Mouse (Mus musculus) brown adipose tissue, adult 24 weeks (tissue): ENCODE results near the gene Emid1. TPM values are rescaled to one million over a fixed set of nuclear protein-coding genes. Genes with fewer than 3 reads are reported as not detected.
A peak's percentile ranks its signal among the peaks of the same experiment; 100 is the strongest.
"Not testable (repeated sequence)": the region's sequence is repeated elsewhere in the genome, so short reads cannot be mapped to it uniquely, and the experiment has no call there.

Experiments
- H3K27ac ChIP-seq: fragments of 200-500 bp; replicated peaks from 2 replicates; pipeline ENCODE4 v1.5.1; 2012; ENCODE audit warnings: low read depth, mild to moderate bottlenecking, low read length
- H3K4me1 ChIP-seq: fragments of 200-500 bp; 2 replicates; pipeline ENCODE4 v1.6.1; 2012; ENCODE audit warnings: low read length, mixed read lengths; ENCODE audit not compliant: control insufficient read depth, insufficient read depth, insufficient read length
- H3K4me3 ChIP-seq: fragments of 200-500 bp; 2 replicates; pipeline ENCODE4 v1.5.1; 2012; ENCODE audit warnings: low read depth, mild to moderate bottlenecking, low read length, moderate library complexity; ENCODE audit not compliant: insufficient read depth
- polyA plus RNA-seq: library from polyadenylated mRNA; stranded (reverse); fragments of >200 nt; gene quantifications from 2 replicates; pipeline ENCODE4 v1.2.4, GENCODE M21; 2012; ENCODE audit not compliant: missing spikeins, insufficient read depth, insufficient read length

Gene Emid1
- polyA plus RNA-seq, 1 experiment, result not detected

DNA sequence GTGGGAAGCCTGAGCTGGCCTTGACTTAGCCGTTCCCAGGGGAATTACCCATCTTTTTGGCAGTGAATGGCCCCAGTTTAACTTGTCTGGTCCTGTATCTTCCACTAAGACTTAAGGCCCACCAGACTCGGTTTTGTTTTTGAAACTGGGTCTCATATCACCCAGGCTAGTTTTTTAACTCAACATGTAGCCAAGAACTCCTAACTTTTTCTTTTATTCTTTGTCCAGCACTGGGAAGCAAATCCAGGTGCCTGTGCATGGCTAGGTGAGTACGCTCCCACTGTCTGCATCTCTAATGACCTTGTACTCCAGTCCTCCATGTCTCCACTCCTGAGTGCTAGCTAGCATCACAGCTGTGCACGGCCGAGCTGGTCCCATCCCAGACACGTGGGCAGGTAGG is 50.4 kb downstream of the Emid1 start:
- Histone ChIP-seq H3K27ac (no peak overlapping the region), H3K4me3 (no peak overlapping the region), H3K4me1 (no peaks in the 10 kb centered on the region; the same call in 1 of the 2 replicates)

DNA sequence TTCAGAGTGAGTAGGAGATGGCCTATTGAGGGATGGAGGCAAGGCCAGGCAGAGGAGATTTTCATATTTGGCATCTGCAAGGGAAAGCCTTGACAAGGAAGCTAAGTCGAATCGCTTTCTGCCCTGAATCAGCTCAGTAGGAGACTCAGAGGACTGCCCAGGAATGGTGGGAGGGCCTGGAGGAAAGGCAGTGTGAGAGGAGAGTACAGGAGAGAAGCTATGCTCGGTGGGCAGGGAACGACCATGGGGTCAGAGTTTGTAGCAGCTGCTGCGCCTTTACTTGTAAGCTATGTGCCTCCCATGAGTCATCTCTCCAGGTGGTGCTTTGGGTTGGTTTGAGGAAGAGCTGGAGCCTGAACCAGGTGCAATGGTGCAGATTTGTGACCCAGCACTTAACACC is 51.3 kb downstream of the Emid1 start:
- H3K4me1 ChIP-seq, result peaks cover 3% of the 10 kb centered on the region
- H3K4me3 ChIP-seq, result no peak overlapping the region
- no peak overlapping the region for H3K27ac ChIP-seq

GRCm38 (mm10) chr11:5100283-5100682 is 51.8 kb downstream of the Emid1 start:
- no peak overlapping the region for H3K27ac ChIP-seq
- H3K4me1 ChIP-seq, result peaks cover 3% of the 10 kb centered on the region
- peak overlapping the region; percentile 78 for H3K4me3 ChIP-seq

GRCm38 (mm10) chr11:5099576-5100183 is 52.4 kb downstream of the Emid1 start:
- peaks cover 3% of the 10 kb centered on the region for H3K4me1 ChIP-seq
- peak overlapping the region; percentile 91 for H3K27ac ChIP-seq
- peak overlapping the region; percentile 78 for H3K4me3 ChIP-seq

DNA sequence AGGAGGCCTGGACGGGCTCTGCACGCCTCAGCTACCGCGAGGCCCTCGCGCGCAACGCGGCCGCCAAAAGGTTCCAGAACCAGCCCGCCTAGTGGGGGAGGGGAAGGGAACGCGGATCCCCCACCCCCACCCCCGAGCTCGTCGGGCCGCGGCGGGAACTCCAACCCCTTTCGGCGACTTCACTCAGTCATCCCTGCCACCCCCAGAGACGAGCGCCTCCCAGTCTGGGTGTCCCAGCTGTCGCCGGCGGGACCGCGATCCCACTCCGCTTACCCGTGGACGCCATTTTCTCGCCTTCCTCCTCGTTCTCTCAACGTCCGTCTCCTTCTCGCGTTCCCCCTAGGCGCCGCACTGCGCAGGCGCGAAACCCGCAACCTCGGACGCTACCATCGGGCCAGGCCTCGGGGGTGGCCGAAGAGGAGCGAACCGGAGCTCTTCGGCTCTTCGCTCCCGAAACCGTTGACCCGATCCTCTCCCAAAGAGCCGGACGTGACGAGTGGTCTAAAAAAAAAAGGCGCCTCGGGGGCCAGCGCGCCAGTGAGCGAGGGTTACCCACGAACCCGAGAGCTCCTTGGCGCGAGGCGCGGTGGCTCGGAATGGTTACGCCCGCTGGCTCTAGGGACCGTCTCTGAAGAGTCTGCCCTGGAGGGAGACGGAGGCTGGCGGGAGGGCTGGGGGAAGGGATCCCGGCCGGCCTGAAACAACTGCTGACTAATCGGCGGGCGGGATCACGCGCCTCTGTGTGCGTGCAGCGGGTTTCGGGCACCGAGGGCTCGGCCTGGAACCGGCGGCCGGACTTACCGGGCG is 53.1 kb downstream of the Emid1 start, which contains the start of the genes Rhbdd3 and Ewsr1:
Rhbdd3 (plus strand) TSS at position 191 of the 807 bp plus-strand sequence.
Ewsr1 (minus strand) TSS at position 531 of the 807 bp plus-strand sequence.
- H3K27ac ChIP-seq, result peak within 1 kb of the TSS; percentile 99
- H3K4me3 ChIP-seq, result peak within 1 kb of the TSS; percentile 78
- peaks cover 6% of the 10 kb centered on the region for H3K4me1 ChIP-seq

GRCm38 (mm10) chr11:5098035-5098735 is 53.9 kb downstream of the Emid1 start:
- Histone ChIP-seq H3K4me3 (peak overlapping the region; percentile 78), H3K4me1 (peaks cover 6% of the 10 kb centered on the region), H3K27ac (peak overlapping the region; percentile 84)

- H3K27ac ChIP-seq, result no peak overlapping the region
- peaks cover 6% of the 10 kb centered on the region for H3K4me1 ChIP-seq
- peak overlapping the region; percentile 78; the same call in 1 of the 2 replicates for H3K4me3 ChIP-seq
These were observed 55.5 kb downstream of the Emid1 start for GRCm38 (mm10) chr11:5096480-5097020.

- no peak overlapping the region for H3K4me3 ChIP-seq
- no peak overlapping the region for H3K27ac ChIP-seq
- H3K4me1 ChIP-seq, result peaks cover 6% of the 10 kb centered on the region
These were observed 56.2 kb downstream of the Emid1 start for GRCm38 (mm10) chr11:5095877-5096276.

- peaks cover 6% of the 10 kb centered on the region for H3K4me1 ChIP-seq
- no peak overlapping the region for H3K27ac ChIP-seq
- no peak overlapping the region for H3K4me3 ChIP-seq
These were observed 60.4 kb downstream of the Emid1 start for GRCm38 (mm10) chr11:5091706-5092105.

DNA sequence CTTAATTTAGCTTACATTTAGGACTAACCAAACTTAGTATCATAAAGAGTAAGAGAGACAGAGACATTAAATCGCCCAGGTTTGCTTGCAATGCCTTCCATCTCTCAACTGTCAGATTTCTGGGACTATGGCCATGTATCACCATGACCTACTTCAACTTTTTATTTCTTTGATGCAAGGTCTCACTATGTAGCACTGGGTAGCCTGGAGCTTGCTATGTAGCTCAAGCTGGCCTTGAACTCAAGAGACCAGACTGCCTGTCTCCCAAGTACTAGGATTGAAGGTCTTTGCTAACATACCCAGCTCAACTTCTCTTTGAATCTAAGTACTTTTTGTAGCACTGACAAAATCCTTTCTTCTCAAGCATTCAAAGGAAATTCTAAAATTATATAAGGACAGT is 62.9 kb downstream of the Emid1 start:
- no peak overlapping the region for H3K27ac ChIP-seq
- 0 out of 2 replicates have a peak, but pooled peaks cover under 1% of the 10 kb centered on the region for H3K4me1 ChIP-seq
- no peak overlapping the region for H3K4me3 ChIP-seq

GRCm38 (mm10) chr11:5076843-5077242 is 75.2 kb downstream of the Emid1 start:
- not testable (repeated sequence) for H3K27ac ChIP-seq, H3K4me1 ChIP-seq, H3K4me3 ChIP-seq

GRCm38 (mm10) chr11:5075760-5076159 is 76.3 kb downstream of the Emid1 start:
- Histone ChIP-seq H3K27ac (no peak overlapping the region), H3K4me3 (no peak overlapping the region), H3K4me1 (no peaks in the 10 kb centered on the region)

DNA sequence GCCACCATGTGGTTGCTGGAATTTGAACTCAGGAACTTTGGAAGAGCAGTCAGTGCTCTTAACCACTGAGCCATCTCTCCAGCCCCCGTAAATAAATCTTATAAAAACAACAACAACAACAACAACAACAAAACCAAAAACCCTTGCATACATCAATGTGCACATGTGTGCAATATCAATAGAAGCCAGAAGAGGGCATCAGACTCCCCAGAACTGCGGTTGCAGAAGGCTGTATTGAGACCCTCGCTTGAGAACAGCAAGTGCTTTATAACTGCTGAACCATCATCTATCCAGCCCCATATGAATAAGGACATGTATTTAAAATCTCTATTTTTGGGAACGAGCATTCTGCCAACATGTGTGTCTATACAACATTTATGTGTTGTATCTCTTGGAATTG is 77.2 kb downstream of the Emid1 start:
- Histone ChIP-seq H3K27ac (no peak overlapping the region), H3K4me3 (no peak overlapping the region), H3K4me1 (no peaks in the 10 kb centered on the region)

DNA sequence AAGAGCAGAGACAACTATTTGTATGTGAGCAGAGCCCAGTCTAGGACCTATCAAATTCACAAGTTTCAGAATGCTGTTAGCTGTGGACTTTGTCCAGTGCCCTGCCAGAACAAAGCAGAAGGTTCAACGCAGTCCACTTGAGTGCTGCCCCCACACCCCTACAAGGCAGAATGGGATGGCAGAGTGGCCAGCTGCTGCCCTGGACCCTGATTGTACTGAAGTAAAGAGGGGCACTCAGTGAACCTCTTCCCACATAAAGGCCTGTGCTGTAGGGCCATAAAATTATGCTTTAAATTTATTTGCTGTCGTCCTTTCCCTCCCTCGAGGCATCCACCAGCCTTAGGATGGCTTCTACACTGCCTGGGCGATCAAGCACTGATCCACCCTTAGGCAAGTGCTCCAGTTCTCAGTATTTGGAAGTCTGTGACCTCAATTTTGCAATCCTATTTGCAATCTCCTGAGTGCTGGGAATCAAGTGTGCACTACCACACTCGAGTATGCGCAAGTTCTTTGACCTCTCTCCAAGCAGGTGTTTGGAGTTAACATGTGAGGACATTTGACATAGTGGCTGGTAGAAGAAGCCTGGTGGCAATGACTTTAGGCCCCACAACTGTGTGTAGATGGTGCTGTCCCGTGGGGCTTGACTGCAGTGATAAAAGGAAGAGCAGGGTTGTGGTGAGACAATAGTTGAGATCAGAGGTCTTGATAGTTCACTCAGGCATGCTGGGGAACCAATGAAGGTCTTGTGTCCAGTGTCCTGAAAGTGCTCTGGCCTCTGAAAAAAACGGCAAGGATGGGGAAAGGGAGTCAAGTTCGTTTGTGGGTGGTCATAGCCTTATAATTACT is 83.7 kb downstream of the Emid1 start:
- H3K27ac ChIP-seq, result 0 out of 2 replicates have a peak overlapping the region, but pooled peaks have one; percentile 5
- H3K4me3 ChIP-seq, result no peak overlapping the region
- H3K4me1 ChIP-seq, result peaks cover 11% of the 10 kb centered on the region
